Mouse (Mus musculus): ENCODE measurements around the gene H6pd. TPM values are rescaled to one million over a fixed set of nuclear protein-coding genes. Genes with fewer than 3 reads are reported as not detected.

Gene H6pd
- polyA plus RNA-seq, 1 experiment from 2014 or later, result 14.9 TPM

DNA sequence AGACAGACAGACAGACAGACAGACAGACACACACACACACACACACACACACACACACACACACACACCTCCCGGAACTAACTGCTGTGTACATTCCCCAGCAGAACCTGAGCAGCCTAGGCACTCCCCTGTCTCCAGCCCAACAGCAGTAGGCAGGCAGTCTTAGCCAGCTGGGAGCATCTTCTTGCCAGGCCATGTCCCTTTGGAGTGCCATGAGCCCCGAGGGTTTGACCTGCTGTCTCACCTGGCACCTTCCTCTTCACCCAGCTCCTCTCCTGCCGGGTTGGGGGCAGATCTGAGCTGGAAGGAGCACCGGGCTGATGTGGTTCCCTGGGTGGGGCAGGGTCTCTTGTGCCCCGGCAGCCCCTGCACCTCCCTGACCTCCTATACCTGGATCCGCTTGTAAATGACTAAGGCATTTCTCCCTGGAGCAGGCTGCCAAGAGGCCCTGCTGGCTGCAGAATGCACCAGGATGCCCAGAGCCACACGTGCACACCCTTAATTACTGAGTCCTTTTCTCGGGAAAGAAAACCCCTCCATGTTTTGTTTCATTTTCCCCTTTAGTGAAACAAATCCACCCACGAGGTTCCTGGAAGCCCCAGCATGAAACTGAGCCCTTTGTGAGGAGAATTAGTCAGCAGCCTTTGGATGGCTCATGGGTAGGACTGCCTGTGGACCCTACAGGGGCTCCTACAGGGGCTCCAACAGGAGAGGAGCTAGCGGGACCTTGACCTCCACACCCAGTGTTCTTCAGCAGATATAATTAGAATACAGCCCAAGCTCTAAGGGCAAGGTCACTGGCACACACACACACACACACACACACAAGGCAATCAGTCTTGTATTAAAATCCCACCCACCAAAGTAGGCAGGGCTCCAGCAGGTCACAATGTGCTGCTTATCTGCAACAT is 65.7 kb downstream of the H6pd start:
- H3K27ac ChIP-seq (ENCODE audit: low read length), result no peak overlapping the region
- ATAC-seq (ENCODE audit: insufficient read depth, low FRiP score), result no peak
- no peak overlapping the region for H3K4me2 ChIP-seq (ENCODE audit: low read depth, low read length)
- no peaks in the 10 kb centered on the region for H3K27me3 ChIP-seq (ENCODE audit: control insufficient read depth, insufficient read depth, low read length)
- no peak overlapping the region for H3K4me3 ChIP-seq (replicated peaks; ENCODE audit: low read length)
- 44% methylated on average over 10 of the region's 10 CpGs for WGBS
- no peaks in the 10 kb centered on the region for H3K9me3 ChIP-seq (replicated peaks; ENCODE audit: control insufficient read depth, low read length)
- peak overlapping the region; percentile 28; the same call in 1 of the 2 replicates for H3K9ac ChIP-seq (ENCODE audit: low read length)
- H3K36me3 ChIP-seq (ENCODE audit: control insufficient read depth, insufficient read depth, low read length), result no peaks in the 10 kb centered on the region
- H3K4me1 ChIP-seq (ENCODE audit: control insufficient read depth, insufficient read depth, low read length), result peaks cover 43% of the 10 kb centered on the region

DNA sequence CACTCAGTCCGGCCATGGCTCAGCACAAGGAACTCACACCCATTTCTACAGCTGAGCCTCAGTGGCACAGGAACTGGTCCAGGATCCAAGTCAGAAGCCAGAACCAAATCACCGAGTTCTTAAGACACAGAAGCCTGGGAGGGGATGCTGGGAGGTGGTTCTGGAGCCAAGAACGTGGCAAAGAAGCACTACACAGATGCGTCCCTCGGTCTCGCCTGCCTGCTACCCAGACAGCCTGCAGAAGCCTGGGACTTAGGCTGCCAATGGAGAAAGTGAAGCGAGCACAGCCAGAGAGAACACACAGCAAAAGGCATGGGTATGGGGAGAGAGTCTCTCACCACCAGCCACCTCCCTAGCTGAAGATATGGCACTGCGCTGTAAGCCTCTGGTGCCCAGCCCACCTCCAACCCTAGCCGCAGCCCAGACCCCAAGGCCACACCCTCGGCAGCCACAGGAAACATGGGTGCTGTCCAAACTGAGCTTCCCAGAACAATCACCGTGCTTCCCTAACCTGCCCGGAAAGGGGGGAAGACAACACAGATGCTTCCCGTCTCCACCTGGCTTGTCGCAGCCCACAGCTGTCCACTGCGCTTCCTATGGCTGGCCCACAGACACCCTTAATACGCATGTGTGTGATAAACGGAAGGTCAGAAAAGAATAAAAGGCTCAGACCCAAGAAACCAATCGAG is 67.6 kb downstream of the H6pd start:
- H3K9me3 ChIP-seq (replicated peaks; ENCODE audit: control insufficient read depth, low read length), result no peaks in the 10 kb centered on the region
- no peaks in the 10 kb centered on the region for H3K36me3 ChIP-seq (ENCODE audit: control insufficient read depth, insufficient read depth, low read length)
- ATAC-seq (ENCODE audit: insufficient read depth, low FRiP score), result no peak
- H3K4me1 ChIP-seq (ENCODE audit: control insufficient read depth, insufficient read depth, low read length), result peaks cover 42% of the 10 kb centered on the region
- no peak overlapping the region for H3K27ac ChIP-seq (ENCODE audit: low read length)
- 61% methylated on average over 18 of the region's 18 CpGs for WGBS
- H3K4me2 ChIP-seq (ENCODE audit: low read depth, low read length), result no peak overlapping the region
- no peaks in the 10 kb centered on the region for H3K27me3 ChIP-seq (ENCODE audit: control insufficient read depth, insufficient read depth, low read length)
- no peak overlapping the region for H3K4me3 ChIP-seq (replicated peaks; ENCODE audit: low read length)
- 0 out of 2 replicates have a peak overlapping the region, but pooled peaks have one; percentile 5 for H3K9ac ChIP-seq (ENCODE audit: low read length)

GRCm38 (mm10) chr4:149938701-149939100 is 70.1 kb downstream of the H6pd start:
- Histone ChIP-seq H3K4me3 (replicated peaks; ENCODE audit: low read length) (no peak overlapping the region), H3K27ac (ENCODE audit: low read length) (no peak overlapping the region), H3K4me1 (ENCODE audit: control insufficient read depth, insufficient read depth, low read length) (peaks cover 23% of the 10 kb centered on the region), H3K27me3 (ENCODE audit: control insufficient read depth, insufficient read depth, low read length) (no peaks in the 10 kb centered on the region), H3K4me2 (ENCODE audit: low read depth, low read length) (no peak overlapping the region), H3K36me3 (ENCODE audit: control insufficient read depth, insufficient read depth, low read length) (no peaks in the 10 kb centered on the region), H3K9me3 (replicated peaks; ENCODE audit: control insufficient read depth, low read length) (no peaks in the 10 kb centered on the region), H3K9ac (ENCODE audit: low read length) (no peak overlapping the region)
- no peak for ATAC-seq (ENCODE audit: insufficient read depth, low FRiP score)
- 22% methylated on average over 8 of the region's 8 CpGs for WGBS

DNA sequence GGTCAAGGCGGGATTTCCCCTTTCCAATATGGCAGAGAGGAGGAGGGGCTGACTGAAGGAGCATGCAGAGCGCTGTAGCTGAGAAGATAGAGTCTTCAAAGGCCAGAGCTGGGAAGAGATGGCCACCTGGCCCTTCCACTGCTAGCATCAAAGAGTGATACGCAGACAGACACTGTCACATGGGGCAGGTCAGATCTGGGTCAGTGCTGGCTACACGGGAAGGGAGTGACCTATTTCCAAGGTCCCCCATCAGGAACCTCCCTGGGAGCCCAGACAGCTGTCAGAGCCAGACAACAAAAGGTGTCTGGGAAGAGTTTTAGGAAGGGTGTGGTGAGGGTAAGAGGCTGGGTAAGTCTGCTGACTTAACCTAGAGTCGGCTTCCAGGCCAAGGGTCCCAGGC is 71.9 kb downstream of the H6pd start:
- H3K9me3 ChIP-seq (replicated peaks; ENCODE audit: control insufficient read depth, low read length), result no peaks in the 10 kb centered on the region
- H3K27me3 ChIP-seq (ENCODE audit: control insufficient read depth, insufficient read depth, low read length), result no peaks in the 10 kb centered on the region
- no peak for ATAC-seq (ENCODE audit: insufficient read depth, low FRiP score)
- no peak overlapping the region for H3K27ac ChIP-seq (ENCODE audit: low read length)
- 59% methylated on average over 5 of the region's 5 CpGs for WGBS
- no peak overlapping the region for H3K4me2 ChIP-seq (ENCODE audit: low read depth, low read length)
- H3K9ac ChIP-seq (ENCODE audit: low read length), result no peak overlapping the region
- H3K4me3 ChIP-seq (replicated peaks; ENCODE audit: low read length), result no peak overlapping the region
- H3K4me1 ChIP-seq (ENCODE audit: control insufficient read depth, insufficient read depth, low read length), result peaks cover 13% of the 10 kb centered on the region
- no peaks in the 10 kb centered on the region for H3K36me3 ChIP-seq (ENCODE audit: control insufficient read depth, insufficient read depth, low read length)

- Histone ChIP-seq H3K9me3 (replicated peaks; ENCODE audit: control insufficient read depth, low read length) (no peaks in the 10 kb centered on the region), H3K36me3 (ENCODE audit: control insufficient read depth, insufficient read depth, low read length) (no peaks in the 10 kb centered on the region), H3K9ac (ENCODE audit: low read length) (no peak overlapping the region), H3K4me3 (replicated peaks; ENCODE audit: low read length) (no peak overlapping the region), H3K4me1 (ENCODE audit: control insufficient read depth, insufficient read depth, low read length) (peaks cover 5% of the 10 kb centered on the region), H3K27ac (ENCODE audit: low read length) (no peak overlapping the region), H3K27me3 (ENCODE audit: control insufficient read depth, insufficient read depth, low read length) (no peaks in the 10 kb centered on the region), H3K4me2 (ENCODE audit: low read depth, low read length) (no peak overlapping the region)
- no peak for ATAC-seq (ENCODE audit: insufficient read depth, low FRiP score)
- 85% methylated on average over 6 of the region's 6 CpGs for WGBS
Observed at GRCm38 (mm10) chr4:149935470-149935869, 73.4 kb downstream of the H6pd start.

GRCm38 (mm10) chr4:149933519-149934245 is 75.1 kb downstream of the H6pd start:
- Histone ChIP-seq H3K9ac (ENCODE audit: low read length) (no peak overlapping the region), H3K4me1 (ENCODE audit: control insufficient read depth, insufficient read depth, low read length) (no peaks in the 10 kb centered on the region; the same call in 1 of the 2 replicates), H3K27ac (ENCODE audit: low read length) (no peak overlapping the region), H3K27me3 (ENCODE audit: control insufficient read depth, insufficient read depth, low read length) (no peaks in the 10 kb centered on the region), H3K36me3 (ENCODE audit: control insufficient read depth, insufficient read depth, low read length) (no peaks in the 10 kb centered on the region), H3K4me3 (replicated peaks; ENCODE audit: low read length) (no peak overlapping the region), H3K4me2 (ENCODE audit: low read depth, low read length) (no peak overlapping the region), H3K9me3 (replicated peaks; ENCODE audit: control insufficient read depth, low read length) (no peaks in the 10 kb centered on the region)
- 78% methylated on average over 16 of the region's 16 CpGs for WGBS
- no peak for ATAC-seq (ENCODE audit: insufficient read depth, low FRiP score)

- Histone ChIP-seq H3K4me3 (replicated peaks; ENCODE audit: low read length) (no peak overlapping the region), H3K27ac (ENCODE audit: low read length) (no peak overlapping the region), H3K36me3 (ENCODE audit: control insufficient read depth, insufficient read depth, low read length) (no peaks in the 10 kb centered on the region), H3K9ac (ENCODE audit: low read length) (no peak overlapping the region), H3K4me2 (ENCODE audit: low read depth, low read length) (no peak overlapping the region), H3K27me3 (ENCODE audit: control insufficient read depth, insufficient read depth, low read length) (no peaks in the 10 kb centered on the region), H3K9me3 (replicated peaks; ENCODE audit: control insufficient read depth, low read length) (no peaks in the 10 kb centered on the region), H3K4me1 (ENCODE audit: control insufficient read depth, insufficient read depth, low read length) (no peaks in the 10 kb centered on the region)
- 61% methylated on average over 7 of the region's 7 CpGs for WGBS
- no peak for ATAC-seq (ENCODE audit: insufficient read depth, low FRiP score)
Observed at GRCm38 (mm10) chr4:149933025-149933424, 75.8 kb downstream of the H6pd start.

GRCm38 (mm10) chr4:149932108-149932815 is 76.6 kb downstream of the H6pd start:
- 85% methylated on average over 9 of the region's 9 CpGs for WGBS

More at GRCm38 (mm10) chr4:149932108-149932815, 76.6 kb downstream of the H6pd start:
- Histone ChIP-seq H3K4me3 (replicated peaks; ENCODE audit: low read length) (no peak overlapping the region), H3K4me1 (ENCODE audit: control insufficient read depth, insufficient read depth, low read length) (no peaks in the 10 kb centered on the region), H3K4me2 (ENCODE audit: low read depth, low read length) (no peak overlapping the region), H3K9ac (ENCODE audit: low read length) (no peak overlapping the region), H3K9me3 (replicated peaks; ENCODE audit: control insufficient read depth, low read length) (no peaks in the 10 kb centered on the region), H3K36me3 (ENCODE audit: control insufficient read depth, insufficient read depth, low read length) (no peaks in the 10 kb centered on the region), H3K27me3 (ENCODE audit: control insufficient read depth, insufficient read depth, low read length) (no peaks in the 10 kb centered on the region), H3K27ac (ENCODE audit: low read length) (no peak overlapping the region)
- no peak for ATAC-seq (ENCODE audit: insufficient read depth, low FRiP score)

Measured in stomach, embryonic 16.5 days (tissue).